Mouse (Mus musculus) induced T-regulatory cell, adult 2 months (primary cell): ENCODE results near the gene Prps2.
"Not testable (repeated sequence)": the region's sequence is repeated elsewhere in the genome, so short reads cannot be mapped to it uniquely, and the experiment has no call there.

Source experiments
- DNase-seq: peaks from one replicate; pipeline ENCODE4 v3.0.0-alpha.2; 2012; ENCODE audit warnings: low read depth

Prps2 gene

DNA sequence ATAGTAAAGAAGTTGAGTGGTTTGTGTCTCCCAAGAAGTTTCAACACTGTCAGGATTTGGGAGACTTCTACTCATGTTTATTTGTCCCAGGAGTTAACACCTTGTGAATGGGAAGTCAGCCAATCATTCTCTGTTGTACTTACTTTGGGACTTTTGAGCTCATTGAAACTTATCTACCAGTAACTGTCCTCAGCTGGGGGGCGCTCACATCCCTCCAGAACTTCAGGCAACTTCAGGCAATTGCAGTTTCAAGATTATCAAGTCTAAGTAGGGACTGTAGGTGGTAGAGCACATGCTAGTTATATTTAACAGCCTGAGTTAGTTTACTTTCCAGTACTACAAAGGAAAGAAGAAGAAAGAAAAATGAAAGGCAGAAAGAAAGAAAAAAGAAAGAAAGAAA is 58.8 kb downstream of the Prps2 start:
- DNase-seq: no peak

DNA sequence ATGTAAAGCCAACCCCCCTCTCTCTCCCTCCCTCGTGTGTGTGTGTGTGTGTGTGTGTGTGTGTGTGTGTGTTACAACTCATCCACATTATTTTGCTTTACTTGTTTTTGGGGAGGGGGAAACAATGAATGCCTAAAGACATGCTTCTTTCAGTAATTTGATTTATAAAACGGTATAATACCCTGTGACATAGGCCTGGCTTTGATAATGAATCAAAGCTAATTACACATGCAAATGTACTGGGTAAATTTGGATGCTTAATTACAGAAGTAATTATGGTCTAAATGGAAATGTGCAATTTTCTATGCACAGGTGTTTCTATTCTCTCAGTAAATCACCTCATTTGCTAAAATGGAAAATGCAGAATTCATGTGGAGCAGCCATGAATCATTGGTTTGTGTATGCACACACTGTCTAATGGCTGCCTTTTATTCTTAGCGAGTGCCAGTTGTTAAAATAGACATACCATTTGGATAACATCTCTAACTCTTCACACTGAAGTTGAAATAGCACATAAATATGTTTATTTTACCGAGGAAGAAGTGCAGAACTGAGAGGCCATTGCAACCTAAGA is 61.2 kb downstream of the Prps2 start:
- DNase-seq: no peak

DNA sequence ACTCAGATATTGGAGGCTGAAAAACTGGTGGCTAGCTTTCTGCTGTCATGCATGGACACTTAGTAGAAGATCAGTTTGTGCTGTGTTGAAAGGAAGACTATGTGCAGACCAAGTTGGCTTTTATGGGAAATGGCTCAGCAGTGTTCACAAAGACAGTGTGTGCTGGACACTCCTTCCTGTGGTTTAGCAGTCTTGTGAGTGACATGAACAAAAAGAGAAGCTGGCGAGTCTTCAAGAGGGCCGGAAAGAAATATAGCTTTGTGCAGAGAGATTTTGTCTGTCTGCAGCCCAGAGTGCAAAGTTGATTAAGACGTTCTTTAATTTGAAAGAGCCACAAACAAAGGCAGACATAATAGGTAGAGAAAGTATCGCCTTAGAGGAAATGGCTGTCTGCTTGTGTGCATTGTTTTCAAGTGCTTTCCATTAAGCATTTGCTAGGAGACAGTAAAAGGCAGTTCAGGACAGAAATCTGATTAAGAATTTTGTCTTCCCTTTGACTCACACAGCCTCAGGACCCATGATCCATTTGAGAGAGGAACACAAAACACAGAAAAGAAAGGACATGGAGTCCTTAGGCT is 63.6 kb downstream of the Prps2 start:
- DNase-seq: no peak

DNA sequence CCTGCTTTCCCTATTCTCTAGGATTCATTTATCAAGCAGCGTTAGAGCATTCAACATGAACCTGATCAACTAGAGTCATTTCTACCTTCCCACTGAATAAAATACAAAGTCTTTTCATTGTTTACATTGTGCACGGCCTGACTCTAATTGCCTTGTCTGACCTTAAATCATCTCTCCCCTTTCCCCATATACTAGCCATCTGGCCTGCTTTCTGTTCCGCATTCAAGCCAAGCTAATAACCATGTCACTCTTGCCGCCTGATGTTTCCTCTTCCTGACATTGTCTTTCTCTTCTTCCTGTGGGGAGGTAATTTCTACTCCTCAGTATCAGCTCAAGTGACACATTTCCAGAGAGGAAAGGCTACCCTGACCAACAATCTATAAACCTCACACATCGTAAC is 66.8 kb downstream of the Prps2 start:
- DNase-seq: no peak

DNA sequence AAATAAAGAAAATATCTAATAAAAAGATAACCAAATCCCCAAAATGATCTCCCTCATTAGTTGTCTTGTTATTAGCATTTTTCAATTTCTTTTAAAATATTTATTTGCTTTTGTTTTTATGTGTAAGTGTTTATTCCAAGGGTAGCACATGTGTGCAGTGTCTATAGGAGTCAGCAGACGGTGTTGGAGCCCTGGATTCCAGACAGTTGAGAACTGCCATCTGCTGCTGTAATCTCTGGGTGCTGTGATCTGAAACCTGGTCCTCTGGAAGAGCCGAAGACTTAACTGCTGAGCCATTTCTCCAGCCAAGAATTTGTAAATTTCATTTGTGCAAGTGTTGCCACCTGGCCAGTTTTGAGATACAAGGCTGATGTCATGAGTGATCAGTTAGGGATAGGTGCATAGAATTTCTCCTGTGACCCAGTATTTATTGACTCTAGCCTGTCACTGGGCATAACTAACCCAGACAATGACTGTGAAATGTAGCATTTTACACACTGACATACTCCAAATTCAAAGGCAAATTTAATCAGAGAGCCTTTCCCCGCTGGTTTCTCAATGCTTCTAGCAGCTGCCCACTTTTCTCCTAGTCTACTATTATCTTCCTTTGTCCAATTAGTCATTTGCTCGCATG is 67.3 kb downstream of the Prps2 start:
- DNase-seq: no peak

DNA sequence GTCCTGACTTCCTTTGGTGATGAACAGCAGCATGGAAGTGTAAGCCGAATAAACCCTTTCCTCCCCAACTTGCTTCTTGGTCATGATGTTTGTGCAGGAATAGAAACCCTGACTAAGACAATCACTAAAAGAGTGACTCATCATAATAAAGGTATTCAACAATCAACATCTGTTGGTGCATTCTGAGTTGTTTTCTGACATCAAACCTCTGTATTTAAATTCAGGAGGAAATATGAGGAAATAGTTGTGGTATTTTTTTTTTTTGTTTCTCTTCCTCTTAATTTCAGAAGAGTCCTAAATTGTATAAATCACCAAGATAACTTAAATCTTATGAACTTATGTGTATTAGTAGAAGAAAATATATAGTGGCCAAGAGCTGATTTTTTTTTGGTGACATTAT is 80.5 kb downstream of the Prps2 start:
- not testable (repeated sequence) for DNase-seq
